Mouse (Mus musculus) stomach, postnatal 0 days (tissue): ENCODE data around the gene Grk2.

Source experiments
- CTCF ChIP-seq: IDR thresholded peaks from 2 replicates; pipeline ENCODE4 v1.5.1; 2016; ENCODE audit warnings: antibody characterized with exemption, low read depth, mild to moderate bottlenecking, moderate library complexity
- EP300 ChIP-seq: optimal IDR thresholded peaks from 2 replicates; pipeline ENCODE3; 2016; ENCODE audit warnings: antibody characterized with exemption

GRCm38 (mm10) chr19:4300852-4301734 lies 4.9 kb downstream of the Grk2 start:
- TF ChIP-seq EP300 (no peak), CTCF (no peak)
